Mouse (Mus musculus): ENCODE results near the gene Lrrtm4. TPM values are rescaled to one million over a fixed set of nuclear protein-coding genes. Genes with fewer than 3 reads are reported as not detected.
A peak's percentile ranks its signal among the peaks of the same experiment; 100 is the strongest.

Gene Lrrtm4
- polyA plus RNA-seq, 1 experiment from 2014 or later, result 14.8 TPM

DNA sequence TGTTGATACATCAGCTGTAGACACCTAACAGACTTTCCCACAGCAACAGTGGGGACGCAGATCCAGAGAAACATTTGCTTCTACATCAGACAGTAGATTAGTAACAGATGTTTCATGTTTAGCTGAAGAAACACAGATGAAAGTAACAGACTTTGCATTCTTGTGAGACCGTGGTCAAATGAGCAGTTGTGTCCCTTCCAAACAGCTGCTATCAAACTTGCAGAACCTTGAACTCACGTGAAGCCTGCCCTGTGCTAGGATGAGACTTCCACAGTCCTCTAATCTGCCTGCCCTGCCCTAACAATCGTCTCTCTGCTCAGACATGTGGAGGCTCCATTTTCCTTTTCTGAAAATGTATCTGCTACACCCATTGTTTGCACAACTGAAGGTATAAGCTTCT is 245.3 kb downstream of the Lrrtm4 start:
- DNase-seq (ENCODE audit: low spot score), result no peak
- Histone ChIP-seq H3K4me1 (ENCODE audit: control insufficient read depth, insufficient read depth, low read length) (no peaks in the 10 kb centered on the region), H3K27ac (ENCODE audit: low read depth, low read length) (no peak overlapping the region), H3K27me3 (replicated peaks; ENCODE audit: control insufficient read depth, insufficient read depth, low read length) (no peaks in the 10 kb centered on the region), H3K36me3 (ENCODE audit: control insufficient read depth, insufficient read depth, low read length) (no peaks in the 10 kb centered on the region), H3K9me3 (replicated peaks; ENCODE audit: control insufficient read depth, low read length) (no peaks in the 10 kb centered on the region), H3K4me2 (ENCODE audit: low read length) (no peak overlapping the region), H3K4me3 (ENCODE audit: low read depth, low read length) (no peak overlapping the region), H3K9ac (ENCODE audit: low read length) (no peak overlapping the region)
- WGBS, result 82% methylated on average over 4 of the region's 4 CpGs
- ATAC-seq, result no peak

DNA sequence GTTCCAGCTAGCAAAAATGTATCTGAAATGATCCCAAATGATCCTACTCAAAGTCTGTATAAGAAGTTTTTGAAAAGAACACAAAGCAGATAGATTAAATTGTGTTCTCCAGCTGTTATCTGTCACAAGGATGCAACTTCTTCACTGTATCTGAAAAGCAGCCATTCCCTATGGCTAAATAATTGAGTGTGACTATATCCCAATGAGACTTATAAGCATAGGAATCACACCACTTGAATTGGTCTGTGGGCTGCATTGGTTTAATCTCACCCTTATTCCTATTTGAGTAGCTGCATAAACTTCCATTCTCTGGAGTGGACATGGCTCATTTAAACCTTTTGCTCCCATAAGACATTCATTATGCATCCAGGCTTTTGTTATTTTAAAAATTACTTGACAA is 245.9 kb downstream of the Lrrtm4 start:
- no peak overlapping the region for H3K4me3 ChIP-seq (ENCODE audit: low read depth, low read length)
- DNase-seq (ENCODE audit: low spot score) (no peak), ATAC-seq (no peak)
- no peaks in the 10 kb centered on the region for H3K27me3 ChIP-seq (replicated peaks; ENCODE audit: control insufficient read depth, insufficient read depth, low read length)
- H3K36me3 ChIP-seq (ENCODE audit: control insufficient read depth, insufficient read depth, low read length), result no peaks in the 10 kb centered on the region
- no peak overlapping the region for H3K4me2 ChIP-seq (ENCODE audit: low read length)
- no peaks in the 10 kb centered on the region for H3K4me1 ChIP-seq (ENCODE audit: control insufficient read depth, insufficient read depth, low read length)
- H3K27ac ChIP-seq (ENCODE audit: low read depth, low read length), result no peak overlapping the region
- H3K9me3 ChIP-seq (replicated peaks; ENCODE audit: control insufficient read depth, low read length), result no peaks in the 10 kb centered on the region
- H3K9ac ChIP-seq (ENCODE audit: low read length), result no peak overlapping the region

DNA sequence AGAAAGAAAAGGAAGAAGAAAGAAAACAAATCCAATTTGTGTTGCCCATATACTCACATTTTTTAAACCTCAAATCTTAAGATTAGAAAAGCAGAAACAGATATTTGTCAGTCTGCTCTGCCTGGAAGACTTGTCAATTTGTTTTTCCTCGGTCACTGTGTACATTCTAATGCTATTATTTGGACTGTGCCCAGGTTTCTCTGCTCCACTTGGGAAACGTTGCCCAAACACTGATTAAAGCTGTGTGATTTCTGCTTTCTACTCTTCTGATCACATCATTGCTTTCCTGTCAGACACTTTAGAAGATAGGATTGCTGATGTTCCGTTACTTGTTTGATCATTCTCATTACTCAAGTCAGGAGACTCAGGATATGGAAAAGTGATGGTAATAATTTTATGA is 247.1 kb downstream of the Lrrtm4 start:
- Histone ChIP-seq H3K9me3 (replicated peaks; ENCODE audit: control insufficient read depth, low read length) (no peaks in the 10 kb centered on the region), H3K9ac (ENCODE audit: low read length) (no peak overlapping the region), H3K4me2 (ENCODE audit: low read length) (no peak overlapping the region), H3K27me3 (replicated peaks; ENCODE audit: control insufficient read depth, insufficient read depth, low read length) (no peaks in the 10 kb centered on the region), H3K36me3 (ENCODE audit: control insufficient read depth, insufficient read depth, low read length) (no peaks in the 10 kb centered on the region), H3K4me3 (ENCODE audit: low read depth, low read length) (no peak overlapping the region), H3K4me1 (ENCODE audit: control insufficient read depth, insufficient read depth, low read length) (no peaks in the 10 kb centered on the region), H3K27ac (ENCODE audit: low read depth, low read length) (no peak overlapping the region)
- DNase-seq (ENCODE audit: low spot score) (no peak), ATAC-seq (no peak)
- 68% methylated on average over 3 of the region's 3 CpGs for WGBS

DNA sequence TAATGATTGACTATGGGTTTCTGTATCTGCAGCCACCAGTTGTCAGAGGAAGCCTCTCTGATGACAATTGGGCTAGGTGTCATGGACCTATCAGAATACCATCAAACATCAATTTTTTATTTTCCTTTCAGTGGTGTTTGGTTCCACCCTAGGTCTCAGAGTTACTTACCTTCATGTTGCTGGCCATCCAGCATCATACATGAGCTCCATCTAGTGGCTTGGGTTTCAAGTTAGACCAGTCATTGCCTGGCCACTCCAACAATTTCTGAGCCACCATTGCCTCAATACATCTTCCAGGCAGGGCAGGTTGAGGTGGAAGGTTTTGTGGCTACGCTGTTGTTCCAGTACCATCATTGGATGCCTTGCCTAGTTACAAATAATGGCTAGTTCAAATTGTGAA is 268.3 kb downstream of the Lrrtm4 start:
- no peak overlapping the region for H3K4me2 ChIP-seq (ENCODE audit: low read length)
- H3K4me3 ChIP-seq (ENCODE audit: low read depth, low read length), result no peak overlapping the region
- H3K27me3 ChIP-seq (replicated peaks; ENCODE audit: control insufficient read depth, insufficient read depth, low read length), result no peaks in the 10 kb centered on the region
- H3K9ac ChIP-seq (ENCODE audit: low read length), result no peak overlapping the region
- no peaks in the 10 kb centered on the region for H3K4me1 ChIP-seq (ENCODE audit: control insufficient read depth, insufficient read depth, low read length)
- no peak overlapping the region for H3K27ac ChIP-seq (ENCODE audit: low read depth, low read length)
- peak; percentile 7 for DNase-seq (ENCODE audit: low spot score)
- ATAC-seq, result no peak
- H3K9me3 ChIP-seq (replicated peaks; ENCODE audit: control insufficient read depth, low read length), result no peaks in the 10 kb centered on the region
- H3K36me3 ChIP-seq (ENCODE audit: control insufficient read depth, insufficient read depth, low read length), result no peaks in the 10 kb centered on the region
- 86% methylated on average over 1 of the region's 1 CpGs for WGBS

DNA sequence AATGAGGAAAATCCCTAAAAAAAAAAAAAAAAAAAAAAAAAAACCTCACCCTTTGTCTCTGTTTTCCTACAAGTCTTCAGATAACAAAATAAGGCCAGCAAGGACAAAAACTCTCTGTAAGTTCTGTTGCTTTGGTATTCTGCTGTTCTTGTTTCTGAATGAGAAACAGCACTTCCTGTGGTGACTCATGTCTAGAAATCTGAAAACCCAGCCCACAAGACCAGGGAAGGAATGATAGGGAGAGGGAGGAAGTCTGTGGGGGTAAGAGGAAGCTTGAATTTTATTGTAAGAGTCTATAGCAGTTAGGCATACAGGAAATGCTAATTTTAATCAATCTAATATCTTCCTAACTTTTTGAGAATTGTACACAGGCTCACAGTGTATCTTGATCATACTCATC is 283.2 kb downstream of the Lrrtm4 start:
- no peaks in the 10 kb centered on the region for H3K27me3 ChIP-seq (replicated peaks; ENCODE audit: control insufficient read depth, insufficient read depth, low read length)
- ATAC-seq (no peak), DNase-seq (ENCODE audit: low spot score) (no peak)
- no peak overlapping the region for H3K4me3 ChIP-seq (ENCODE audit: low read depth, low read length)
- H3K4me2 ChIP-seq (ENCODE audit: low read length), result no peak overlapping the region
- no peaks in the 10 kb centered on the region for H3K9me3 ChIP-seq (replicated peaks; ENCODE audit: control insufficient read depth, low read length)
- H3K9ac ChIP-seq (ENCODE audit: low read length), result no peak overlapping the region
- no peaks in the 10 kb centered on the region for H3K4me1 ChIP-seq (ENCODE audit: control insufficient read depth, insufficient read depth, low read length)
- no peak overlapping the region for H3K27ac ChIP-seq (ENCODE audit: low read depth, low read length)
- no peaks in the 10 kb centered on the region for H3K36me3 ChIP-seq (ENCODE audit: control insufficient read depth, insufficient read depth, low read length)

DNA sequence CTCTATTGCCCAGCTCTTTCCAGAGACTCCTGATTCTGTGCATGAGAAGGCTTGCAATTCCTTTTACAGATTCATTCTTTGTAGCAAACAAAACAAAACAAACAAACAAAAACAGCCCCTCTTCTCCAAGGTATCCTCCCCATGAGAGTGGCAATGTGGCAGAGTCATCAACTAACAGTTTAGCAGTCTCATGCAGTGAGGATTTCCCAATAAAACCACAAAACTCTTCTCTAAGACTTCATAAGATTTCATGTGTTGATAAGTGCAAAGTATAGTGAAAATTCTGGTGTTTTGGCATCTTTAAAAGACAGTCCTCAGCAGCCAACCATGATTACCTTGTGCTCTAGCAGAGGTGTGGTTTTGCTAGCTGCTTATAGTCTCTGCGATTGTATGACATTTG is 284.9 kb downstream of the Lrrtm4 start:
- Histone ChIP-seq H3K9me3 (replicated peaks; ENCODE audit: control insufficient read depth, low read length) (no peaks in the 10 kb centered on the region), H3K4me3 (ENCODE audit: low read depth, low read length) (no peak overlapping the region), H3K4me2 (ENCODE audit: low read length) (no peak overlapping the region), H3K27ac (ENCODE audit: low read depth, low read length) (no peak overlapping the region), H3K9ac (ENCODE audit: low read length) (no peak overlapping the region), H3K27me3 (replicated peaks; ENCODE audit: control insufficient read depth, insufficient read depth, low read length) (no peaks in the 10 kb centered on the region), H3K4me1 (ENCODE audit: control insufficient read depth, insufficient read depth, low read length) (no peaks in the 10 kb centered on the region), H3K36me3 (ENCODE audit: control insufficient read depth, insufficient read depth, low read length) (no peaks in the 10 kb centered on the region)
- 98% methylated on average over 1 of the region's 1 CpGs for WGBS
- DNase-seq (ENCODE audit: low spot score), result no peak
- ATAC-seq, result no peak

DNA sequence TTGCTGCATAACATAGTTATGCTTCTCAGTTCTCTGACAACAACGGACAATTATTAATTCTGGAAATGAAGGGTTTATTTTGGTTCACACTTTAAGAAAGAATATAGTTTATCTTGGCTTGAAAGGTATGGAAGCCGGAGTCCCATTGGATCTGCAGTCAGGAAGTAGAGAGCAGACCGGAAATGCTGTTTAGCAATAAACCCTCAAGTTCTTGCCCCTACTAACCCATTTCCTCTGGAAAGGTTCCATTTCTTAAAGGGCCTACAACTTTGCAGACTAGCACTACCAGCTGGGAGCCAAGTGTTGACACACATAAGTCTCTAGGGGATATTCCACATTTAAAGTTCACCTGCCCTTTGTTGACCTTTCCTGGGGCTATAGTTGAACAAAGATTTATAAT is 309.7 kb downstream of the Lrrtm4 start:
- DNase-seq (ENCODE audit: low spot score) (no peak), ATAC-seq (no peak)
- Histone ChIP-seq H3K4me3 (ENCODE audit: low read depth, low read length) (no peak overlapping the region), H3K4me2 (ENCODE audit: low read length) (no peak overlapping the region), H3K9ac (ENCODE audit: low read length) (no peak overlapping the region), H3K27ac (ENCODE audit: low read depth, low read length) (no peak overlapping the region), H3K4me1 (ENCODE audit: control insufficient read depth, insufficient read depth, low read length) (no peaks in the 10 kb centered on the region), H3K36me3 (ENCODE audit: control insufficient read depth, insufficient read depth, low read length) (no peaks in the 10 kb centered on the region), H3K27me3 (replicated peaks; ENCODE audit: control insufficient read depth, insufficient read depth, low read length) (no peaks in the 10 kb centered on the region), H3K9me3 (replicated peaks; ENCODE audit: control insufficient read depth, low read length) (no peaks in the 10 kb centered on the region)
- WGBS, result 89% methylated on average over 3 of the region's 3 CpGs

DNA sequence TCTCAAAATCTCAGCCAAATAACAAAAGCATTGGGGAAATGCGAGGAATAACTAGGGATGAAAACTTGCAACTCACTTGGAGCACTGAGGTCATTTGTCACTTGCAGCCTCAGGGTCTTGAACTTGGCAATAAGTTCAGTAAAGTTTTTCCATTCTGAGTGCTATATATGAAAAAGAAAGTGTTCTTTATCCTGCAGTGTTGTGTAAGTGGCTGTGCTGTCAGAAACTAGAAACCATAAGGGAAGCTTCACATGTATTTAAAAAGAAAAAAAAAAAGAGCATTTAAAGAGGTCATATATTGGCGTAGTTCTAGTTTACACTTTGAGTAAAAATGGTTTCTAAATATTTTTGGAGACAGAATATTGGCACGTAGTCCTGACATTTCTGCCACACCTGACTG is 313.1 kb downstream of the Lrrtm4 start:
- no peaks in the 10 kb centered on the region for H3K4me1 ChIP-seq (ENCODE audit: control insufficient read depth, insufficient read depth, low read length)
- no peaks in the 10 kb centered on the region for H3K9me3 ChIP-seq (replicated peaks; ENCODE audit: control insufficient read depth, low read length)
- no peak overlapping the region for H3K27ac ChIP-seq (ENCODE audit: low read depth, low read length)
- H3K27me3 ChIP-seq (replicated peaks; ENCODE audit: control insufficient read depth, insufficient read depth, low read length), result no peaks in the 10 kb centered on the region
- DNase-seq (ENCODE audit: low spot score) (no peak), ATAC-seq (no peak)
- H3K36me3 ChIP-seq (ENCODE audit: control insufficient read depth, insufficient read depth, low read length), result no peaks in the 10 kb centered on the region
- WGBS, result 85% methylated on average over 3 of the region's 3 CpGs
- H3K9ac ChIP-seq (ENCODE audit: low read length), result no peak overlapping the region
- no peak overlapping the region for H3K4me3 ChIP-seq (ENCODE audit: low read depth, low read length)
- no peak overlapping the region for H3K4me2 ChIP-seq (ENCODE audit: low read length)

DNA sequence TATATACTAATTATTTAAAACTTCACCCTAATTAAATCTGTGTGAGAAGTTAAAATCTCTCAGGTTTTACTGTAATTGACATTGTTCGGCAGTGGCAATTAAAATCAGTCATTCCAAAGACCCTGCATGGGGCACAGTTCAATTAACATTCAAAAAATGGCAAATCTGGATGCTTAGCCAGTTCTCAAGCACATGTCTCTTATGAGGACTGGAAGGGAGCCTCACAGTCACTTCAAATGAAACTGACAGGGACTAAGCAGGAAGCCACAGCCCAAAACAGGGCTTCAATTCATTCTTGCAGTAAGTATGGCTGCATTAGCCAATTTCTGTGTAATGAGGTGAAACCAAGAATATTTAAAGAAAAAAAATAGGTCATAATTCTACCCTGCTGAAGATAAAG is 333.6 kb downstream of the Lrrtm4 start:
- peak; percentile 25 for DNase-seq (ENCODE audit: low spot score)
- no peak overlapping the region for H3K4me3 ChIP-seq (ENCODE audit: low read depth, low read length)
- no peaks in the 10 kb centered on the region for H3K4me1 ChIP-seq (ENCODE audit: control insufficient read depth, insufficient read depth, low read length)
- no peak; the same call in 1 of the 2 replicates for ATAC-seq
- no peak overlapping the region for H3K9ac ChIP-seq (ENCODE audit: low read length)
- WGBS, result 15% methylated on average over 1 of the region's 1 CpGs
- H3K36me3 ChIP-seq (ENCODE audit: control insufficient read depth, insufficient read depth, low read length), result no peaks in the 10 kb centered on the region
- H3K4me2 ChIP-seq (ENCODE audit: low read length), result no peak overlapping the region
- H3K9me3 ChIP-seq (replicated peaks; ENCODE audit: control insufficient read depth, low read length), result no peaks in the 10 kb centered on the region
- H3K27me3 ChIP-seq (replicated peaks; ENCODE audit: control insufficient read depth, insufficient read depth, low read length), result no peaks in the 10 kb centered on the region
- no peak overlapping the region for H3K27ac ChIP-seq (ENCODE audit: low read depth, low read length)

DNA sequence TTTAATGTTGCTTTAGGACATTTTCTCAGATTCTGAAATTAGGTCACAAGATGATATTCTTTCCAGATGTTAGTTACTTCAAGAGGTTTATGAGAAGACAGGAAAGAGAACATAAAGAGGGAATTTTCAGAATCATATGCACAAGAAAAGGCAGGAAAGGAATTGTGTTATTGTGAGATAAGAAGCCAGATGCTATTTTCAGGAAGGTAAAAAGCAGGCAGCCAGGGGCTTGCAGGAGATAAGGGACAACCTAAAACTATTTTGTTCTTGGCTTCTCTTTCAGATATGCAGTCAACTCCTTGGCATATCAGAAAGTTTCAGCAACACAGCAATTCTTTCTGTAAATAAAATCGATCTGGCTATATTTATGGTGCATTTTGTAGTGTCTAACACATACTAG is 338.4 kb downstream of the Lrrtm4 start:
- H3K9ac ChIP-seq (ENCODE audit: low read length), result no peak overlapping the region
- WGBS, result 93% methylated on average over 1 of the region's 1 CpGs
- no peak for ATAC-seq
- DNase-seq (ENCODE audit: low spot score), result no peak
- no peaks in the 10 kb centered on the region for H3K36me3 ChIP-seq (ENCODE audit: control insufficient read depth, insufficient read depth, low read length)
- H3K9me3 ChIP-seq (replicated peaks; ENCODE audit: control insufficient read depth, low read length), result no peaks in the 10 kb centered on the region
- H3K27ac ChIP-seq (ENCODE audit: low read depth, low read length), result no peak overlapping the region
- H3K4me3 ChIP-seq (ENCODE audit: low read depth, low read length), result no peak overlapping the region
- H3K27me3 ChIP-seq (replicated peaks; ENCODE audit: control insufficient read depth, insufficient read depth, low read length), result no peaks in the 10 kb centered on the region
- H3K4me2 ChIP-seq (ENCODE audit: low read length), result no peak overlapping the region
- H3K4me1 ChIP-seq (ENCODE audit: control insufficient read depth, insufficient read depth, low read length), result no peaks in the 10 kb centered on the region

Data from forebrain, embryonic 14.5 days (tissue).